ENCODE assay signal across 8 mouse cellular contexts in genomic region chr8:94199202-94199869, GRCm38 (mm10). TPM values are rescaled to one million over a fixed set of nuclear protein-coding genes. Genes with fewer than 3 reads are reported as not detected.
A peak's percentile ranks its signal among the peaks of the same experiment; 100 is the strongest.
DNase-seq lines count a peak whose midpoint lies in the region; ATAC-seq and TF ChIP-seq lines count a peak whose summit lies in the region.

No protein-coding gene starts in this region.

- no peak overlapping the region for H3K9ac ChIP-seq in neural tube, embryonic 15.5 days (replicated peaks)
- no peak overlapping the region for H3K9ac ChIP-seq in hindbrain, embryonic 16.5 days (ENCODE audit: low read depth, low read length)
- no peak overlapping the region for H3K9ac ChIP-seq in limb, embryonic 14.5 days (ENCODE audit: low read depth, low read length, severe bottlenecking)
- H3K9ac ChIP-seq in midbrain, embryonic 16.5 days (ENCODE audit: low read depth, low read length): no peak overlapping the region

- H3K4me2 ChIP-seq in neural tube, embryonic 15.5 days: no peak overlapping the region; the same call in 1 of the 2 replicates
- H3K4me2 ChIP-seq in hindbrain, embryonic 16.5 days (ENCODE audit: low read length): peak overlapping the region; percentile 16; the same call in 1 of the 2 replicates
- H3K4me2 ChIP-seq in limb, embryonic 14.5 days (replicated peaks; ENCODE audit: low read depth, low read length, severe bottlenecking): no peak overlapping the region
- no peak overlapping the region for H3K4me2 ChIP-seq in midbrain, embryonic 16.5 days (ENCODE audit: low read length)

- 43% methylated on average over 10 of the region's 10 CpGs for WGBS in neural tube, embryonic 15.5 days
- 45% methylated on average over 10 of the region's 10 CpGs for WGBS in bone marrow, adult 2 months
- WGBS in hindbrain, embryonic 16.5 days: 43% methylated on average over 10 of the region's 10 CpGs
- WGBS in limb, embryonic 14.5 days: 42% methylated on average over 10 of the region's 10 CpGs
- 44% methylated on average over 10 of the region's 10 CpGs for WGBS in midbrain, embryonic 16.5 days

- ATAC-seq in neural tube, embryonic 15.5 days (ENCODE audit: low FRiP score): no peak; the same call in 1 of the 2 replicates
- peak; percentile 63 for ATAC-seq in erythroid progenitor cell, adult 5-6 weeks (replicated peaks; ENCODE audit: low FRiP score, poor library complexity, severe bottlenecking)
- ATAC-seq in hindbrain, embryonic 16.5 days: peak; percentile 52
- no peak for ATAC-seq in limb, embryonic 14.5 days (ENCODE audit: low FRiP score, low read depth)
- peak; percentile 62 for ATAC-seq in midbrain, embryonic 16.5 days

- DNase-seq in neural tube, embryonic 10.5 days (ENCODE audit: extremely low spot score, low spot score): peak; percentile 74
- peak; percentile 73 for DNase-seq in limb, embryonic 14.5 days (ENCODE audit: low spot score)
- DNase-seq in thymus, postnatal 0 days (ENCODE audit: low spot score): peak; percentile 72

- no peaks in the 10 kb centered on the region for H3K4me1 ChIP-seq in neural tube, embryonic 15.5 days
- no peaks in the 10 kb centered on the region for H3K4me1 ChIP-seq in bone marrow, adult 2 months (ENCODE audit: control insufficient read depth, insufficient read depth, low read length)
- no peaks in the 10 kb centered on the region for H3K4me1 ChIP-seq in hindbrain, embryonic 16.5 days (ENCODE audit: control insufficient read depth, insufficient read depth, low read depth, low read length)
- H3K4me1 ChIP-seq in limb, embryonic 14.5 days (ENCODE audit: control insufficient read depth, insufficient read depth, low read length): no peaks in the 10 kb centered on the region
- no peaks in the 10 kb centered on the region for H3K4me1 ChIP-seq in midbrain, embryonic 16.5 days (ENCODE audit: control insufficient read depth, insufficient read depth, low read length)

- H3K27me3 ChIP-seq in neural tube, embryonic 15.5 days (replicated peaks): no peaks in the 10 kb centered on the region
- H3K27me3 ChIP-seq in hindbrain, embryonic 16.5 days (replicated peaks; ENCODE audit: control insufficient read depth, insufficient read depth, low read length): no peaks in the 10 kb centered on the region
- no peaks in the 10 kb centered on the region for H3K27me3 ChIP-seq in limb, embryonic 14.5 days (ENCODE audit: control insufficient read depth, insufficient read depth, low read length)
- H3K27me3 ChIP-seq in midbrain, embryonic 16.5 days (ENCODE audit: control insufficient read depth, insufficient read depth, low read depth, low read length): no peaks in the 10 kb centered on the region

- TF ChIP-seq POLR2A in bone marrow, adult 2 months (IDR thresholded peaks at IDR 0.05; ENCODE audit: borderline replicate concordance, control insufficient read depth, low read depth, low read length): no peak
- no peak for TF ChIP-seq POLR2A in limb, embryonic 14.5 days (IDR thresholded peaks at IDR 0.05; ENCODE audit: borderline replicate concordance, extremely low read depth, insufficient read depth, insufficient read length)

- no peaks in the 10 kb centered on the region for H3K36me3 ChIP-seq in neural tube, embryonic 15.5 days
- H3K36me3 ChIP-seq in hindbrain, embryonic 16.5 days (ENCODE audit: control insufficient read depth, insufficient read depth, low read length): no peaks in the 10 kb centered on the region
- no peaks in the 10 kb centered on the region for H3K36me3 ChIP-seq in limb, embryonic 14.5 days (ENCODE audit: control insufficient read depth, insufficient read depth, low read length)
- no peaks in the 10 kb centered on the region for H3K36me3 ChIP-seq in midbrain, embryonic 16.5 days (ENCODE audit: control insufficient read depth, insufficient read depth, low read length)

- TF ChIP-seq CTCF in bone marrow, adult 2 months (IDR thresholded peaks at IDR 0.05; ENCODE audit: control insufficient read depth, insufficient read depth, low read length): peak; percentile 24; the same call in 1 of the 2 replicates

- H3K27ac ChIP-seq in neural tube, embryonic 15.5 days (replicated peaks): no peak overlapping the region
- H3K27ac ChIP-seq in bone marrow, adult 2 months (ENCODE audit: control insufficient read depth, insufficient read depth, low read depth, low read length, poor library complexity): no peak overlapping the region
- H3K27ac ChIP-seq in hindbrain, embryonic 16.5 days (ENCODE audit: low read depth, low read length): no peak overlapping the region
- no peak overlapping the region for H3K27ac ChIP-seq in limb, embryonic 14.5 days (replicated peaks; ENCODE audit: low read depth, low read length)
- H3K27ac ChIP-seq in midbrain, embryonic 16.5 days (ENCODE audit: low read length): no peak overlapping the region

- no peaks in the 10 kb centered on the region for H3K9me3 ChIP-seq in neural tube, embryonic 15.5 days (replicated peaks)
- H3K9me3 ChIP-seq in hindbrain, embryonic 16.5 days (ENCODE audit: control insufficient read depth, low read length): no peaks in the 10 kb centered on the region
- H3K9me3 ChIP-seq in limb, embryonic 14.5 days (ENCODE audit: control insufficient read depth, low read length): no peaks in the 10 kb centered on the region
- no peaks in the 10 kb centered on the region for H3K9me3 ChIP-seq in midbrain, embryonic 16.5 days (replicated peaks; ENCODE audit: control insufficient read depth, low read length, poor library complexity, severe bottlenecking)

- no peak overlapping the region for H3K4me3 ChIP-seq in neural tube, embryonic 15.5 days (replicated peaks)
- no peak overlapping the region for H3K4me3 ChIP-seq in bone marrow, adult 2 months (replicated peaks; ENCODE audit: control insufficient read depth, low read depth, low read length)
- no peak overlapping the region for H3K4me3 ChIP-seq in hindbrain, embryonic 16.5 days (ENCODE audit: low read length)
- H3K4me3 ChIP-seq in limb, embryonic 14.5 days (replicated peaks; ENCODE audit: low read length): no peak overlapping the region
- H3K4me3 ChIP-seq in midbrain, embryonic 16.5 days (ENCODE audit: low read depth, low read length): no peak overlapping the region

RNA-seq across cellular contexts. Expression of gene Nup93, which starts 15.0 kb away (rescaled TPM):
- polyA plus RNA-seq in neural tube, embryonic 15.5 days (2015; fragmentation: Nextera tagmentation; extraction: Ambion mirVana): 51.5 and 57.4 TPM in 2 replicates
- 19.5 and 21.3 TPM in 2 replicates for polyA plus RNA-seq in bone marrow, adult 2 months (2011; ENCODE audit: insufficient read depth, insufficient read length, low replicate concordance, missing spikeins)
- 21.8 and 22.7 TPM in 2 replicates for total RNA-seq in erythroid progenitor cell, adult 5-6 weeks (2015; ENCODE audit: low replicate concordance)
- 10.3 and 20.4 TPM in 2 replicates for total RNA-seq in erythroid progenitor cell, adult 5-6 weeks (2017; ENCODE audit: low replicate concordance)
- polyA plus RNA-seq in hindbrain, embryonic 16.5 days (2015; fragmentation: Nextera tagmentation; extraction: Ambion mirVana): 54.0 and 62.1 TPM in 2 replicates
- 60.5 and 64.0 TPM in 2 replicates for polyA plus RNA-seq in limb, embryonic 14.5 days (2012; rRNA removed)
- 72.3 and 79.9 TPM in 2 replicates for polyA plus RNA-seq in limb, embryonic 14.5 days (2014; fragmentation: Nextera tagmentation; extraction: Ambion mirVana)
- 58.6 and 59.1 TPM in 2 replicates for polyA plus RNA-seq in midbrain, embryonic 16.5 days (2015; fragmentation: Nextera tagmentation; extraction: Ambion mirVana)
- 48.3 and 54.2 TPM in 2 replicates for polyA plus RNA-seq in thymus, postnatal 0 days (2015; fragmentation: Nextera tagmentation; extraction: Ambion mirVana)

RNA-seq across cellular contexts. Expression of gene Mt1, which starts 20.5 kb away (rescaled TPM):
- 119 and 160 TPM in 2 replicates for polyA plus RNA-seq in neural tube, embryonic 15.5 days (2015; fragmentation: Nextera tagmentation; extraction: Ambion mirVana)
- 188 and 700 TPM in 2 replicates for polyA plus RNA-seq in bone marrow, adult 2 months (2011; ENCODE audit: insufficient read depth, insufficient read length, low replicate concordance, missing spikeins)
- 62.5 and 80.4 TPM in 2 replicates for total RNA-seq in erythroid progenitor cell, adult 5-6 weeks (2015; ENCODE audit: low replicate concordance)
- total RNA-seq in erythroid progenitor cell, adult 5-6 weeks (2017; ENCODE audit: low replicate concordance): 18.0 and 24.4 TPM in 2 replicates
- 126 and 210 TPM in 2 replicates for polyA plus RNA-seq in hindbrain, embryonic 16.5 days (2015; fragmentation: Nextera tagmentation; extraction: Ambion mirVana)
- polyA plus RNA-seq in limb, embryonic 14.5 days (2012; rRNA removed): 91.7 and 100 TPM in 2 replicates
- polyA plus RNA-seq in limb, embryonic 14.5 days (2014; fragmentation: Nextera tagmentation; extraction: Ambion mirVana): 149 and 158 TPM in 2 replicates
- polyA plus RNA-seq in midbrain, embryonic 16.5 days (2015; fragmentation: Nextera tagmentation; extraction: Ambion mirVana): 51.8 and 86.0 TPM in 2 replicates
- 112 and 124 TPM in 2 replicates for polyA plus RNA-seq in thymus, postnatal 0 days (2015; fragmentation: Nextera tagmentation; extraction: Ambion mirVana)

RNA-seq across cellular contexts. Expression of gene Mt2, which starts 26.9 kb away (rescaled TPM):
- polyA plus RNA-seq in neural tube, embryonic 15.5 days (2015; fragmentation: Nextera tagmentation; extraction: Ambion mirVana): 32.8 and 40.2 TPM in 2 replicates
- 102 and 809 TPM in 2 replicates for polyA plus RNA-seq in bone marrow, adult 2 months (2011; ENCODE audit: insufficient read depth, insufficient read length, low replicate concordance, missing spikeins)
- total RNA-seq in erythroid progenitor cell, adult 5-6 weeks (2015; ENCODE audit: low replicate concordance): 24.5 and 44.4 TPM in 2 replicates
- total RNA-seq in erythroid progenitor cell, adult 5-6 weeks (2017; ENCODE audit: low replicate concordance): 11.6 TPM in 1 of 2 replicates, not detected in the other
- polyA plus RNA-seq in hindbrain, embryonic 16.5 days (2015; fragmentation: Nextera tagmentation; extraction: Ambion mirVana): 30.4 and 53.8 TPM in 2 replicates
- 32.8 and 51.6 TPM in 2 replicates for polyA plus RNA-seq in limb, embryonic 14.5 days (2012; rRNA removed)
- 39.6 and 48.1 TPM in 2 replicates for polyA plus RNA-seq in limb, embryonic 14.5 days (2014; fragmentation: Nextera tagmentation; extraction: Ambion mirVana)
- polyA plus RNA-seq in midbrain, embryonic 16.5 days (2015; fragmentation: Nextera tagmentation; extraction: Ambion mirVana): 11.5 and 17.9 TPM in 2 replicates
- polyA plus RNA-seq in thymus, postnatal 0 days (2015; fragmentation: Nextera tagmentation; extraction: Ambion mirVana): 44.8 and 45.7 TPM in 2 replicates

RNA-seq across cellular contexts. Expression of gene Mt3, which starts 46.9 kb away (rescaled TPM):
- 244 and 279 TPM in 2 replicates for polyA plus RNA-seq in neural tube, embryonic 15.5 days (2015; fragmentation: Nextera tagmentation; extraction: Ambion mirVana)
- 3.0 TPM in 1 of 2 replicates, not detected in the other for polyA plus RNA-seq in bone marrow, adult 2 months (2011; ENCODE audit: insufficient read depth, insufficient read length, low replicate concordance, missing spikeins)
- not detected in 2 replicates for total RNA-seq in erythroid progenitor cell, adult 5-6 weeks (2015; ENCODE audit: low replicate concordance)
- not detected in 2 replicates for total RNA-seq in erythroid progenitor cell, adult 5-6 weeks (2017; ENCODE audit: low replicate concordance)
- polyA plus RNA-seq in hindbrain, embryonic 16.5 days (2015; fragmentation: Nextera tagmentation; extraction: Ambion mirVana): 242 and 317 TPM in 2 replicates
- 2.0 and 3.3 TPM in 2 replicates for polyA plus RNA-seq in limb, embryonic 14.5 days (2012; rRNA removed)
- 2.8 and 3.8 TPM in 2 replicates for polyA plus RNA-seq in limb, embryonic 14.5 days (2014; fragmentation: Nextera tagmentation; extraction: Ambion mirVana)
- 141 and 227 TPM in 2 replicates for polyA plus RNA-seq in midbrain, embryonic 16.5 days (2015; fragmentation: Nextera tagmentation; extraction: Ambion mirVana)
- 3.6 and 4.6 TPM in 2 replicates for polyA plus RNA-seq in thymus, postnatal 0 days (2015; fragmentation: Nextera tagmentation; extraction: Ambion mirVana)

Comparison
In these comparisons a context has a peak if more than half of its experiments do, and no peak if none do; other contexts are left out.
1. ATAC-seq: peak in erythroid progenitor cell, adult 5-6 weeks (single experiment), hindbrain, embryonic 16.5 days (single experiment) and midbrain, embryonic 16.5 days (single experiment); none in neural tube, embryonic 15.5 days (single experiment) and limb, embryonic 14.5 days (single experiment).
2. Peak in every context shown above with its lines, with median percentiles within 50 percentile points of each other: DNase-seq.